Mouse (Mus musculus) thymus, adult 2 months (tissue): ENCODE results near the gene Scrn2. TPM values are rescaled to one million over a fixed set of nuclear protein-coding genes. Genes with fewer than 3 reads are reported as not detected.
A peak's percentile ranks its signal among the peaks of the same experiment; 100 is the strongest.

Experiments
- DNase-seq: peaks from one replicate; pipeline ENCODE4 v3.0.0; 2021
- H3K27ac ChIP-seq: fragments of 200-500 bp; 2 replicates; pipeline ENCODE4 v1.5.1; 2012; ENCODE audit warnings: low read length, control low read depth; ENCODE audit not compliant: control insufficient read depth, insufficient read depth
- H3K27me3 ChIP-seq: fragments of 200-500 bp; 2 replicates; pipeline ENCODE4 v1.6.1; 2012; ENCODE audit warnings: mild to moderate bottlenecking, low read length, moderate library complexity, mixed read lengths; ENCODE audit not compliant: control insufficient read depth, insufficient read depth
- H3K36me3 ChIP-seq: fragments of 200-500 bp; 2 replicates; pipeline ENCODE4 v1.6.1; 2012; ENCODE audit warnings: mild to moderate bottlenecking, low read length, moderate library complexity; ENCODE audit not compliant: control insufficient read depth, insufficient read depth
- H3K4me1 ChIP-seq: fragments of 200-500 bp; replicated peaks from 2 replicates; pipeline ENCODE4 v1.6.1; 2012; ENCODE audit warnings: low read length; ENCODE audit not compliant: control insufficient read depth, insufficient read depth
- H3K4me3 ChIP-seq: fragments of 200-500 bp; 2 replicates; pipeline ENCODE4 v1.5.1; 2012; ENCODE audit warnings: mild to moderate bottlenecking, low read length, control low read depth, moderate library complexity; ENCODE audit not compliant: control insufficient read depth, insufficient read depth
- CTCF ChIP-seq: fragments of 200-500 bp; IDR thresholded peaks from 2 replicates; pipeline ENCODE4 v1.5.1; 2012; ENCODE audit warnings: mild to moderate bottlenecking, control low read depth, low read length, moderate library complexity, borderline replicate concordance; ENCODE audit not compliant: control insufficient read depth, poor library complexity, insufficient read depth; ENCODE audit errors: extremely low read depth
- POLR2A ChIP-seq: fragments of 200-500 bp; IDR thresholded peaks from 2 replicates; pipeline ENCODE4 v1.6.1; 2012; ENCODE audit warnings: mild to moderate bottlenecking, low read length, control low read depth, moderate library complexity; ENCODE audit not compliant: control insufficient read depth, poor library complexity, insufficient read depth; ENCODE audit errors: extremely low read depth
- WGBS: fragments of 180-500 bp; shearing (Covaris S2); methylation state at CpG from one replicate; pipeline ENCODE4 v1.1.7; 2018; 5-methylcytosine and 5-hydroxymethylcytosine counted together
- polyA plus RNA-seq: library from polyadenylated mRNA; depleted of rRNA; stranded (reverse); fragments of >200 nt; gene quantifications from 2 replicates; pipeline ENCODE4 v1.2.3, GENCODE M21; 2012

The Scrn2 gene
- polyA plus RNA-seq, 1 experiment = 20.5 TPM

DNA sequence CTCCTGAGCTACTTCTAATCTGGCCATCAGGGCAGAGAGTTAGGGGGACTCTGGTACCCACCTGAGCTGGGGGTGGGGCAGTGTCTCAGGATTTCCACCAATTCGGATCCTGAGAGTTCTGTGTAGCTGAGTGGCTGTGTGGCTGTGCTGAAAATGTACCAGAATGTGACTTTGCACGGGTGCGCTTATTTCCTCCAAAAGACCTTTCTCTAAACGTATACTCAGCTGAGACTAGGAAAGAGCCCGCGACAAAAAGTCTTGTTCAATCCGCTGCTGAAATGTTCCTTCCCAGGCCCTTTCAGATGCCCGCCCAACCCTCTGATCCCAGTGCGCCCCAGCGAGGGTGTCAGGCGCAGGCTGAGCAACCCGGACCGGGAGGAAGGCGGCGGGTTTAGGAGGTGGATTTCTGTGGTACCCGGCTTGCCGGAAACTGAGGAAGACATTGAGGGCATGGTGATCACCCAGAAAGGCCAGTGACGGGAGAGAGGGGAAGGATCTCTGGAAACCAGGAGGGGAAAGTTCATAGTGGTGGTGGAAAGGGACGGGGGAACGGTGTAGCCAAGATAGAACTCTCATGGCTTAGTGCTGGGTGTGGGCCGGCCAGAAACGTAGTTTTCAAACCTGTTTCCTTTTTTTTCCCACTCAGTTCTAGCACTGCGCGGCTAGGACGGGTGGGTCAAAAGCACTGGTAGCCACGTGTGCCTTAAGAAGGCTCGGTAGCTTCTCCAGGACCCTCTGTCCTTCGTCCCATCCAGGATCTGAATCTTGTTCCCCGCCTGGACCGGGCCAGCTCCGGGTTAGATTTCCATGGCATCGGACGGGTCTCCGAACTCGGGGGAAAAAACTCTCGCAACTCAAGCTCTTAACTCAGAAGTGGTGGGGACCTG is 11.8 kb upstream of the Scrn2 start:
- peaks cover 32% of the 10 kb centered on the region for H3K27me3 ChIP-seq

DNA sequence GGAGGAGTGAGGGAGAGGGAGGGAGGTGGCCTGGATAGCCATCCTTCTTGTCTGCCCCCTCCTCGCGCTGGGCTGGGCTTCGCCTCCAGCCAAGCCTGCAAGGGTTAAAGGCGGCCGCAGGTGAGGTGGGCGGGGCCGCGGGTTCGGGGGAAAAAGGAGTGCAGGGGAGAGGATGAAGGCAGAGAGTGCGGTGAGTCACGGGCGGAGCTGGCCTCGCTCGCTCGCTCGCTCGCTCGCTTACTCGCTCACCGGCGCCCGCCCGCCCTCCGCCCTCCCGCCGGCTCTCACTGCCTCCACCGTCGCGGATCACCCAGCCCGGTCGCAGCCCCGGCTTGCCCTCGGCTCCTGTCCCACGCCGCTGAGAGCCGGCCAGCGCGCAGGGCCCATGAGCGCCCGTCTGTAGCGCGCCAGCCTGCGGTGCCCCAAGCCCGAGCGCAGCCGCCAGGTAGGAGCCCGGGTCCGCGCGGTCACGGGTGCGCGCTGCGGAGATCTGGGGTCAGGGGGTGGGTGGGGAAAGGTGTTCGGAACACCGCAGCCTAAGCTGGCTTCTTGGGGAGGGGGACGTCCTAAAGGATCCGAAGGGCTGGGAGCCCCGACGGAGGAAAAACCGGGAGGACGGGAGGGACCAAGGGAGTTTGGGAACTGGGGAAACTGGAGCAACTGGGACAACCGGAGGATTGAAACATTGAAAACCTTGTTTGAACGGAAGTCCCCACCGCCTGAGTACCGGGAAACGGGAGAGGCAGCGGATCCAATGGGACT is 11.0 kb upstream of the Scrn2 start:
- H3K27me3 ChIP-seq = peaks cover 32% of the 10 kb centered on the region
- WGBS = 3% methylated on average over 68 of the region's 68 CpGs
- TF ChIP-seq POLR2A (no peak), CTCF (no peak)
- no peaks in the 10 kb centered on the region for H3K36me3 ChIP-seq
- peak; percentile 61 for DNase-seq
- H3K4me1 ChIP-seq = peaks cover 38% of the 10 kb centered on the region
- H3K27ac ChIP-seq = no peak overlapping the region
- peak overlapping the region; percentile 34 for H3K4me3 ChIP-seq

More for the DNA sequence above, 11.8 kb upstream of the Scrn2 start:
- Histone ChIP-seq H3K4me3 (peak overlapping the region; percentile 34), H3K36me3 (no peaks in the 10 kb centered on the region), H3K27ac (no peak overlapping the region), H3K4me1 (peaks cover 38% of the 10 kb centered on the region)
- 2% methylated on average over 36 of the region's 36 CpGs for WGBS
- no peak for DNase-seq
- TF ChIP-seq CTCF = no peak
- no peak for TF ChIP-seq POLR2A

DNA sequence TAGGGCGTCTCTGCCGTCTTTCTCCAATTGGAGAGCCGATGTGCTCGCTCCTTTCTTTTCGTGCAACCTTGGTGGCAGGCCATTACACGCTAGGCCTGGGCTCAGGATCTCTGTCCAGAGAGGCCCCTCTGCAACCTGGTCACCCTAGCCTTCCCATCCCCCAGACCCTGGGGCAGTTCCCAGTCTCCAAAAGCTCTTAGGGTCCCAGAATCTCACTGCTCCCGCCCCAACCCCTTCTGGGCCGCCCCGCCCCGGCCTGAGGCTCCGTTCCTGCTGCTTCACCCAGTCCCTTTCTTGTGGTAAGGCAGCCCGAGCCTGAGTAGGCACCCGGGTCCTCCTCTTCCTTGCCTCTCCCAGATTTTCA is 10.4 kb upstream of the Scrn2 start:
- TF ChIP-seq POLR2A (no peak), CTCF (no peak)
- peaks cover 32% of the 10 kb centered on the region for H3K27me3 ChIP-seq
- no peaks in the 10 kb centered on the region for H3K36me3 ChIP-seq
- H3K27ac ChIP-seq = no peak overlapping the region
- 14% methylated on average over 13 of the region's 13 CpGs for WGBS
- H3K4me3 ChIP-seq = peak overlapping the region; percentile 34
- no peak for DNase-seq
- peaks cover 38% of the 10 kb centered on the region for H3K4me1 ChIP-seq

DNA sequence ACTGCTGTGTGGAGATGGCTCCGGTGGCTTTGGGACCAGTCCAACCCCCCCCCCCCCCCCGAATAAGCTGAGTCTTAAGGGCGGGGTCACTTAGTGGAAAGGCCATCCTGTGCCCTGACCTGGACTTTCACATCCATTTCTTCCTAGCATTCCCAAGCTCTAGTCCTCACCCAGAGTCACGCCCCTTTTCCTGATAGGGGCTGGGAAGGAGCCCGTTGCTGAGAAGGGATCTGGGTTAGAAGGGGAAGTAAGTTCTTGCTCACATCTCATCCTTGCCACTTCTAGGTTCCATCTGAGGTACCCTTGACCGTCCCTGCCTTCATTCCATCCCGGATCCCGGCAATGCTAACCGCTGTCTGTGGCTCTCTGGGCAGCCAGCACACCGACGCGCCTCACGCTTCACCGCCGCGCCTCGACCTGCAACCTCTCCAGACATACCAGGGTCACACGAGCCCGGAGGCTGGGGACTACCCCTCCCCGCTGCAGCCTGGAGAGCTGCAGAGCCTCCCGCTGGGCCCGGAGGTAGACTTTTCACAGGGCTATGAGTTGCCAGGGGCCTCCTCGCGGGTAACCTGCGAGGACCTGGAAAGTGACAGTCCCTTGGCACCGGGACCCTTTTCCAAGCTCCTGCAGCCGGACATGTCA is 8.5 kb upstream of the Scrn2 start:
- H3K27me3 ChIP-seq = peaks cover 25% of the 10 kb centered on the region
- DNase-seq = peak; percentile 31
- H3K4me3 ChIP-seq = peak overlapping the region; percentile 56
- H3K36me3 ChIP-seq = no peaks in the 10 kb centered on the region
- peaks cover 43% of the 10 kb centered on the region for H3K4me1 ChIP-seq
- H3K27ac ChIP-seq = no peak overlapping the region
- 7% methylated on average over 27 of the region's 27 CpGs for WGBS
- no peak for TF ChIP-seq POLR2A
- TF ChIP-seq CTCF = no peak

DNA sequence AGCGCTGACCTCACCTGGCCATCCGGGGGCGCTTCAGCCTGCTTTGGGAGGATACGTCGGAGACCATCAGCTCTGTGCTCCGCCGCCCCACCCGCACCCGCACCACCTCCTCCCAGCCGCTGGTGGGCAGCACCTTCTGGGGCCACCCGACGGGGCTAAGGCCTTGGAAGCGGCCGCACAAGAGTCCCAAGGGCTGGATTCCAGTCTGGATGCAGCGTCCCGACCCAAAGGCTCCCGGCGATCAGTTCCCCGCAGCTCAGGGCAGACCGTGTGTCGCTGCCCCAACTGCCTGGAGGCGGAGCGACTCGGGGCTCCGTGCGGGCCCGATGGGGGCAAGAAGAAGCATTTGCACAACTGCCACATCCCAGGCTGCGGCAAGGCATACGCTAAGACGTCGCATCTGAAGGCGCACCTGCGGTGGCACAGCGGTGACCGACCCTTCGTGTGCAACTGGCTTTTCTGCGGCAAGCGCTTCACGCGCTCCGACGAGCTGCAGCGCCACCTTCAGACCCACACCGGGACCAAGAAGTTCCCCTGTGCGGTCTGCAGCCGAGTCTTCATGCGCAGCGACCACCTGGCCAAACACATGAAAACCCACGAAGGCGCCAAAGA is 7.8 kb upstream of the Scrn2 start:
- DNase-seq = peak; percentile 90
- WGBS = 1% methylated on average over 50 of the region's 50 CpGs
- H3K27me3 ChIP-seq = peaks cover 25% of the 10 kb centered on the region

DNA sequence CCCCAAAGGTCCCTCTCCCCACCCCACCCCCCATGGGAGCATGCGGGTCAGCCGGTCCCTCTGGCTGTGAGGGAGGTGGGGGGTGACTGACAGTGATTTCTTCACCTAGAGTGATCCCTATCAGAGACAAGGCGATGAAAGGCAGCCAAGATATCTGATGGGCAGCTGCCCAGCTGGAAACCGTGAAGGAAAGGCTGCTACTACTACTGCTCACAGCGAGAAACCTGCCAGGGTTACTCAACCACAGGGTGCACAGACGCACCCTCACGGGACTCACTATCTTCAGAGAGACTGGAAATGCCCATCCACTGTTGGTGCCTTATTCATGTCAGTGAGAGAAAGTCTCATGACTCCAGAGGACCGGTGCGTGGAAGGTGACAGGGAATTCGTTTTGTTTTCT is 4.8 kb upstream of the Scrn2 start:
- no peak overlapping the region for H3K4me3 ChIP-seq
- TF ChIP-seq POLR2A (no peak), CTCF (no peak)
- peaks cover 21% of the 10 kb centered on the region for H3K4me1 ChIP-seq
- H3K27ac ChIP-seq = no peak overlapping the region
- no peaks in the 10 kb centered on the region for H3K36me3 ChIP-seq
- WGBS = 88% methylated on average over 10 of the region's 10 CpGs
- DNase-seq = no peak
- peaks cover 4% of the 10 kb centered on the region for H3K27me3 ChIP-seq

More for the DNA sequence above, 7.8 kb upstream of the Scrn2 start:
- Histone ChIP-seq H3K4me1 (peaks cover 43% of the 10 kb centered on the region), H3K27ac (no peak overlapping the region), H3K36me3 (no peaks in the 10 kb centered on the region), H3K4me3 (peak overlapping the region; percentile 56)
- peak; percentile 73 for TF ChIP-seq CTCF
- 0 out of 2 replicates have a peak, but pooled peaks have one; percentile 25 for TF ChIP-seq POLR2A
